Mouse (Mus musculus): ENCODE data around the gene Misp.

Gene Misp

GRCm38 (mm10) chr10:79854801-79855541 is 34.2 kb downstream of the Misp start:
- DNase-seq (ENCODE audit: low read depth, low spot score): peak; percentile 89

- peak; percentile 54 for DNase-seq (ENCODE audit: low read depth, low spot score)
These were observed 34.9 kb downstream of the Misp start for GRCm38 (mm10) chr10:79855558-79856184.

GRCm38 (mm10) chr10:79856280-79856679 is 35.5 kb downstream of the Misp start:
- no peak for DNase-seq (ENCODE audit: low read depth, low spot score)

GRCm38 (mm10) chr10:79856704-79857451 is 36.1 kb downstream of the Misp start:
- DNase-seq (ENCODE audit: low read depth, low spot score): no peak

- no peak for DNase-seq (ENCODE audit: low read depth, low spot score)
These were observed 36.6 kb downstream of the Misp start for GRCm38 (mm10) chr10:79857452-79857811.

GRCm38 (mm10) chr10:79857894-79858293 is 37.1 kb downstream of the Misp start:
- DNase-seq (ENCODE audit: low read depth, low spot score): no peak

GRCm38 (mm10) chr10:79858416-79859074 is 37.8 kb downstream of the Misp start:
- DNase-seq (ENCODE audit: low read depth, low spot score): no peak

GRCm38 (mm10) chr10:79859116-79859515 is 38.3 kb downstream of the Misp start:
- DNase-seq (ENCODE audit: low read depth, low spot score): no peak

- no peak for DNase-seq (ENCODE audit: low read depth, low spot score)
These were observed 39.5 kb downstream of the Misp start for GRCm38 (mm10) chr10:79860079-79860911.

- peak; percentile 49 for DNase-seq (ENCODE audit: low read depth, low spot score)
These were observed 40.6 kb downstream of the Misp start for GRCm38 (mm10) chr10:79861230-79862048.

GRCm38 (mm10) chr10:79862049-79862788 is 41.4 kb downstream of the Misp start:
- DNase-seq (ENCODE audit: low read depth, low spot score): no peak

GRCm38 (mm10) chr10:79862925-79863324 is 42.1 kb downstream of the Misp start:
- no peak for DNase-seq (ENCODE audit: low read depth, low spot score)

GRCm38 (mm10) chr10:79864351-79865188 is 43.8 kb downstream of the Misp start:
- DNase-seq (ENCODE audit: low read depth, low spot score): peak; percentile 53

GRCm38 (mm10) chr10:79865189-79865601 is 44.4 kb downstream of the Misp start:
- no peak for DNase-seq (ENCODE audit: low read depth, low spot score)

- DNase-seq (ENCODE audit: low read depth, low spot score): no peak
These were observed 45.1 kb downstream of the Misp start for GRCm38 (mm10) chr10:79865801-79866295.

GRCm38 (mm10) chr10:79866601-79867000 is 45.8 kb downstream of the Misp start:
- no peak for DNase-seq (ENCODE audit: low read depth, low spot score)

GRCm38 (mm10) chr10:79871845-79872244 is 51.1 kb downstream of the Misp start:
- no peak for DNase-seq (ENCODE audit: low read depth, low spot score)

GRCm38 (mm10) chr10:79872862-79873261 is 52.1 kb downstream of the Misp start:
- DNase-seq (ENCODE audit: low read depth, low spot score): peak; percentile 63
